Mouse (Mus musculus) lung, embryonic 15.5 days (tissue): ENCODE measurements around the gene Zbtb42. TPM values are rescaled to one million over a fixed set of nuclear protein-coding genes. Genes with fewer than 3 reads are reported as not detected.

ENCODE experiments used
- ATAC-seq: fragments of 200-750 bp; cut with Nextera tagmentation; 2 replicates; pipeline ENCODE4 v1.8.0; 2017; ENCODE audit warnings: moderate number of reproducible peaks, borderline replicate concordance; ENCODE audit not compliant: low FRiP score, low TSS enrichment; ENCODE audit errors: extremely low read depth
- H3K27ac ChIP-seq: fragments of 300-500 bp; sonication (generic); 2 replicates; pipeline ENCODE4 v1.5.1; 2015; ENCODE audit warnings: moderate library complexity, mild to moderate bottlenecking, inconsistent platforms
- H3K27me3 ChIP-seq: fragments of 300-500 bp; sonication (generic); 2 replicates; pipeline ENCODE4 v1.6.1; 2015; ENCODE audit warnings: inconsistent platforms
- H3K36me3 ChIP-seq: fragments of 300-500 bp; sonication (generic); 2 replicates; pipeline ENCODE4 v1.6.1; 2015; ENCODE audit warnings: inconsistent platforms
- H3K4me1 ChIP-seq: fragments of 300-500 bp; sonication (generic); 2 replicates; pipeline ENCODE4 v1.6.1; 2015; ENCODE audit warnings: inconsistent platforms
- H3K4me2 ChIP-seq: fragments of 300-500 bp; sonication (generic); 2 replicates; pipeline ENCODE4 v1.6.1; 2015; ENCODE audit warnings: inconsistent platforms, mild to moderate bottlenecking, moderate library complexity
- H3K4me3 ChIP-seq: fragments of 300-500 bp; sonication (generic); 2 replicates; pipeline ENCODE4 v1.5.1; 2015; ENCODE audit warnings: mild to moderate bottlenecking, inconsistent platforms
- H3K9ac ChIP-seq: fragments of 300-500 bp; sonication (generic); 2 replicates; pipeline ENCODE4 v1.6.1; 2015; ENCODE audit warnings: inconsistent platforms
- H3K9me3 ChIP-seq: fragments of 300-500 bp; sonication (generic); 2 replicates; pipeline ENCODE4 v1.6.1; 2016; ENCODE audit warnings: inconsistent platforms
- WGBS: fragments of 180-500 bp; shearing (Covaris S2); methylation state at CpG from one replicate; pipeline ENCODE4 v1.1.7; 2015; 5-methylcytosine and 5-hydroxymethylcytosine counted together
- polyA plus RNA-seq: library from polyadenylated mRNA; unstranded; fragments of >200 nt; fragmentation: Nextera tagmentation; extraction: Ambion mirVana; gene quantifications from 2 replicates; pipeline ENCODE4 v1.2.1, GENCODE M21; 2015

Zbtb42 gene
- polyA plus RNA-seq, 1 experiment from 2014 or later, result 11.4 TPM

DNA sequence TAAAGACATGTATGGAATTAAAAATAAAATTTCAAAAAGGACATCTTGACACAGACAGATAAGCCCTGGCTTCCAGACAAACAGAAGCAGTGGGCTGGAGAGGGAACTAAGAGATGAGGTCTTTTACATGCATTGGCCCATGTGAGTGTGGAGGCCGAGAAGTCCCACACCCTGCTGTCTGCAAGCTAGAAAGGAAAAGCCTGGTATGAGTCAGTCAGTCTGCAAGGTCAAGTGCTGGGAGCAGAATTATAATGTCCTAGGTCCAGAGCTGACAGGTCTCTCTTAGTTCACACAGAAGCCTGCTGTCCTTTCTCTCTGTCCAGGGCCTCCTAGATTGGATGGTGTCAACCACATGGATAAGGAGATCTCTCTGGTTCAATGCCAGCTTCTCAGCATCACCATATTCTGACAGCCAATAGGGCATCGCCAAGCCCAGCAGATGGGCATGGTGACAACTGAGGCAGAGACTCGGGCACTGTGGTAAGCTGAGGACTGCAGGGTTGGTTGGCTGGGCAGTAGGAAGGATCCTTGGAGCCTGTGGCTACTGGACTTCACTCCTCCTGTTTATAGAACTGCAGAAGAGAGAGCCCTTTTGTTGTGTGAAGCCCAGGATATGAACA is 18.3 kb downstream of the Zbtb42 start:
- no peaks in the 10 kb centered on the region for H3K36me3 ChIP-seq
- no peak overlapping the region for H3K9ac ChIP-seq
- H3K9me3 ChIP-seq, result no peaks in the 10 kb centered on the region
- no peak overlapping the region for H3K27ac ChIP-seq
- 72% methylated on average over 3 of the region's 3 CpGs for WGBS
- H3K4me1 ChIP-seq, result peaks cover 26% of the 10 kb centered on the region
- no peak for ATAC-seq
- no peak overlapping the region for H3K4me3 ChIP-seq
- H3K27me3 ChIP-seq, result 0 out of 2 replicates have a peak, but pooled peaks cover 9% of the 10 kb centered on the region
- no peak overlapping the region for H3K4me2 ChIP-seq

DNA sequence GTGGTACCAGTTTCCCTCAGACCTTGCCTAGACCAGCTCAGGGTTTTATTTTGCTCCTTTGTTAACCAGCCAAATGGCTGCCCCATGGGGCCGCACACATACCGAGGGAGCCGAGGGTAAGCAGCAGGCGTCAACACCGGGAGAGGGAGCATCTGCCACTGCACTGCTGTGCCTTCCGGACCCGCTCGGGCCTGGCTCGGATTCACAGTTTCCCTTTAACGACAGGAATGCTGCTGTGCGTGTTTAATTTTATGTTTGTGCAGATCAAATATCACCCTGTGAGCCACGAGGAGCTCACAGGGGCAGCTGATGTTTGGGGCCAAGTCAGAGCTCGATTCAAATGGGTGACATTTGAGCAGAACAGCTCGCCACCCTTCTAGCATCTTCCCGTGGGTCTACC is 21.9 kb downstream of the Zbtb42 start:
- H3K4me3 ChIP-seq, result no peak overlapping the region
- no peaks in the 10 kb centered on the region for H3K9me3 ChIP-seq
- no peaks in the 10 kb centered on the region for H3K36me3 ChIP-seq
- H3K4me2 ChIP-seq, result peak overlapping the region; percentile 39
- WGBS, result 3% methylated on average over 15 of the region's 15 CpGs
- peak; percentile 36; the same call in 1 of the 2 replicates for ATAC-seq
- no peak overlapping the region for H3K9ac ChIP-seq
- peaks cover 9% of the 10 kb centered on the region; the same call in 1 of the 2 replicates for H3K27me3 ChIP-seq
- H3K27ac ChIP-seq, result no peak overlapping the region
- peaks cover 13% of the 10 kb centered on the region; the same call in 1 of the 2 replicates for H3K4me1 ChIP-seq

DNA sequence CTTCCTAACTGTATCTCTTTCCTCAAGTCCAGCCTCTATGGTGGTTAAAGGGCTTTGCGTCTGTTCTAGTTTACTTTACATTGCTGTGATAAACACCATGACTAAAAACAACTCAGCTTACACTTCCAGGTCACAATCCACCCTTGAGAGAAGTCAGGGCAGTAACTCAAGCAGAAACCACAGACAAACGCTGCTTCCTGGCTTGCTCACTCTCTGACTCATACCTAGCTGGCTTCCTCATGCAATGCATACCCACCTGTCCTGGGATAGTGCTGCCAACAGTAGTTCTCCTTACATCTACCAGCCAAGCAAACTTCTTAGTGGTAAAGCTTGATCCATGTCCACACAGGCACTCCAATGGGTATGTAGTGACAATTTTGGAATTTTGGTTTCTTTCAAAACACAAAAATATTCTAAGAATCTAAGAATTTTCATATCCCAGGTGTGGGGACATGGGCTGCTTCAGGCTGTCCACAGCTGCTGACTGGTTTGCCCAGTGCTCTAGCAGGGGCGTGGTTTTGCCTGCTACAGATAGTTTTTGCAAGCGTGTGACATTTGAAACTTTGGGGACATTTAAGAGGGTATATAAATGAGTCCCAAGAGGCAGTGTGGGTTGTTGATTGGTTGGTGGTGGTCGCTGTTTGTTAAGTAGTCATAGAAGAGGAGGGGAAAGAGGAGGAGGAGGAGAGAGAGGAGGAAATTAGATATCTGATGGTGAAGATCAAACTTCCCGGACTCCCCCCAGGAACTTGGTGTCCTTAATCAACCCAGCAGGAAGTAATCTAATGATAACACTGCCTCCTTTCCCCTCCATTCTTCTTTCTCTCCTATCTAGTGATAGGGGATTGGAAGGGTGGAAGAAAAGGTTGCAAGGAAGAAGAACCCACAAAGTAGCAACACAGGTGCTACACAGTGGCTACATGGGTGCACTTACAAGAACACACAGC is 24.0 kb downstream of the Zbtb42 start:
- H3K4me1 ChIP-seq, result peaks cover 23% of the 10 kb centered on the region
- no peak overlapping the region for H3K9ac ChIP-seq
- WGBS, result 32% methylated on average over 6 of the region's 6 CpGs
- peaks cover 15% of the 10 kb centered on the region for H3K27me3 ChIP-seq
- no peak overlapping the region for H3K4me3 ChIP-seq
- H3K27ac ChIP-seq, result no peak overlapping the region
- no peaks in the 10 kb centered on the region for H3K36me3 ChIP-seq
- ATAC-seq, result no peak
- H3K9me3 ChIP-seq, result no peaks in the 10 kb centered on the region
- no peak overlapping the region for H3K4me2 ChIP-seq

DNA sequence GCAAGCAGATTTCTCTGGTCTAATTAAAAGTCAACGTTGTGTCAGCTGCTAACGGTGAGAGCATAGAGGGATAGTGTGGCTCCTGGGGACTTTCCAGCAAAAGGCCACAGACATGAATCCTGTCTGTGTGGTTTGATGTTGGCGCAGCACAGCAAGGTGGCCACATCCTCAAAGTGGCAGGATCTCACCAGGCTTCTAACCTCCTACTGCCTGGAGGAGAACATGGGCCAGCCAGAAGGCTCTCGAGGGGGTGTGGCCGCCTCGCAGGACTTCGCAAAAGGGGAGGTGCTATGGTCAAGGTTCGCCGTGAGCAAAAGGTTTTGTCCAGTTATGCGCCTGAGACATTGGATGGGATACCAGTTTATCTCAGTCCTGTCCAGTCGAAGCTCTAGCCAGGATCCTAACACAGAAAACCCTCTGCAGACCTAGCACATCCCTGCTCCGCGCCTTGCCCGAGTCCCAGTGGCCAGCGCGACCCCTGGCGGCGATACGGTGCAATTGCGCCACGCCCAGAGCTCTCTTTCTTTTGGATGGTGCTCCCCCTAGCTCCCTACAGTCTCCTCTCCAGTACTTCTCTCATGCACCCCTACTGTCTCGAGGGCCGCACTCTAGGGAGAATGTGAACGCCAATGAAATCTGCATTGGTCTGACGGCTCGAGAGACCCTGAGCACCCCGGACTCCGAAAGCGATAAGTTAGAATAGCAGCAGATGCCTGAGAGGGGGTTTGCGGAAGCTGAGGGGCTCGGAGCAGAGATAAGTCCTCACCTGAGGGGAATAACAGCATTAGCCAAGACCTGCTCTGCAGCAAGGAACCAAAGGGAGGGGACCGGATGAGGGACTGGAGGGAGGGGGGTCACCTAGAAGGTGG is 28.3 kb downstream of the Zbtb42 start:
- Histone ChIP-seq H3K4me2 (peak overlapping the region; percentile 54), H3K4me3 (peak overlapping the region; percentile 26), H3K9ac (peak overlapping the region; percentile 29; the same call in 1 of the 2 replicates), H3K36me3 (no peaks in the 10 kb centered on the region), H3K4me1 (peaks cover 10% of the 10 kb centered on the region; the same call in 1 of the 2 replicates), H3K9me3 (no peaks in the 10 kb centered on the region), H3K27ac (no peak overlapping the region), H3K27me3 (peaks cover 16% of the 10 kb centered on the region)
- peak; percentile 80; the same call in 1 of the 2 replicates for ATAC-seq
- 9% methylated on average over 32 of the region's 32 CpGs for WGBS

DNA sequence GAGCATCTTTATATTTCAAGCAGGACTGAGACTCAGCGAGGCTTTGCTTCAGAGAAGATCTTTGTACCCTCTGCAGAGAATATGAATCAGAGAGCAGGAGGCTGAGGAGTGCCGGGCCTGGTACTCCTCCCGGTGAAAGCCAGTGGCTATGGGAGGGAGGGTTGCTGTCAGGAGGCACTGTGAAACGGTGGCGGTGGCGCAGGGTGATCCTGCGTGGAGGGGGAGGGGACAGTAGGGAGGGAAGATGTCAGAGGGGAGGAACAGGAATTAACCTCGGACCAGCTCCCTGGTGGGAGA is 28.9 kb downstream of the Zbtb42 start:
- H3K36me3 ChIP-seq, result no peaks in the 10 kb centered on the region
- peaks cover 10% of the 10 kb centered on the region; the same call in 1 of the 2 replicates for H3K4me1 ChIP-seq
- peaks cover 16% of the 10 kb centered on the region for H3K27me3 ChIP-seq
- 21% methylated on average over 8 of the region's 8 CpGs for WGBS
- H3K9ac ChIP-seq, result no peak overlapping the region
- H3K27ac ChIP-seq, result no peak overlapping the region
- no peak overlapping the region for H3K4me3 ChIP-seq
- H3K9me3 ChIP-seq, result no peaks in the 10 kb centered on the region
- 0 out of 2 replicates have a peak, but pooled peaks have one; percentile 9 for ATAC-seq
- H3K4me2 ChIP-seq, result no peak overlapping the region

DNA sequence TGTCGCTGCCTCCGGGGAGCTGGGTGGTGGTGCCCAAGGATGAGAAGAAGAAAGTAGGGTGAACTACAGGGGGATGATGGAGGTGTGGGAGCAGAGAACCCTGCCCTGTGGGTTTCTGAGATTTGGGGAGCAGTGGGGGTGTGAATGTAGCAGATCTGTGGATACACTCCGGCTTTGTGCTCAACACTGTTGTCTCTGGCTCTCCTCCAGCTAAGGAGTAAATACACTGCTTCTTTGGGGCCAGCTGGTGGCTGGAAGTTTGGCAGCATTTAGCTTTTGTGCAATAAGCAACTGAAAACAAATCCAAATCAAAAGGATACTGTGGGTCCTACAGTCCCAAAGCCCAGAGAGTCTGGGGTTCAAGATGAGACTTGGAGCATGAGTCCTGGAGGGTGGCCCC is 35.4 kb downstream of the Zbtb42 start:
- ATAC-seq, result peak; percentile 25; the same call in 1 of the 2 replicates
- H3K9me3 ChIP-seq, result no peaks in the 10 kb centered on the region
- no peak overlapping the region for H3K4me2 ChIP-seq
- H3K4me3 ChIP-seq, result no peak overlapping the region
- H3K4me1 ChIP-seq, result peaks cover 9% of the 10 kb centered on the region
- no peak overlapping the region for H3K9ac ChIP-seq
- H3K27me3 ChIP-seq, result no peaks in the 10 kb centered on the region; the same call in 1 of the 2 replicates
- no peaks in the 10 kb centered on the region for H3K36me3 ChIP-seq
- WGBS, result 52% methylated on average over 3 of the region's 3 CpGs
- peak overlapping the region; percentile 57; the same call in 1 of the 2 replicates for H3K27ac ChIP-seq

DNA sequence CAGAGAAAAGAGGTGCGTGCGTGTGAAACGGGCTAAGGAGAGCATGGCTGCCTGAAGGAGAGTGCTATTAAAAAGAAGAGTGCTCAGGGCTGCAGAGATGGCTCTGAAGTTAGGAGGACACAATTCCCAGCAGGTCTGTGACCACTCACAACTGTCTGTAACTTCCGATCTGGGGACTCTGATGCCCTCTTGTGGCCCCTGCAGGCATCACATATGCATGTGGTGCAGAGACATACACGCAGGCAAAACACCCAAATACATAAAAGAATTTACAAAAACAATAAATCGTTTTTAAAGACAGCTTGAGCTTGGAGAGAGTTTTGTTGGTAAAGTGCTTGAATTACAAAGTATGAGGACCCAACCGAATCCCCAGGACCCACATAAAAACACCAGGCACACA is 38.5 kb downstream of the Zbtb42 start:
- H3K9ac ChIP-seq, result no peak overlapping the region
- H3K36me3 ChIP-seq, result no peaks in the 10 kb centered on the region
- H3K9me3 ChIP-seq, result no peaks in the 10 kb centered on the region
- H3K27ac ChIP-seq, result no peak overlapping the region
- no peak overlapping the region for H3K4me3 ChIP-seq
- no peak for ATAC-seq
- H3K27me3 ChIP-seq, result peaks cover 11% of the 10 kb centered on the region; the same call in 1 of the 2 replicates
- 30% methylated on average over 7 of the region's 7 CpGs for WGBS
- H3K4me2 ChIP-seq, result no peak overlapping the region
- peaks cover 26% of the 10 kb centered on the region for H3K4me1 ChIP-seq

DNA sequence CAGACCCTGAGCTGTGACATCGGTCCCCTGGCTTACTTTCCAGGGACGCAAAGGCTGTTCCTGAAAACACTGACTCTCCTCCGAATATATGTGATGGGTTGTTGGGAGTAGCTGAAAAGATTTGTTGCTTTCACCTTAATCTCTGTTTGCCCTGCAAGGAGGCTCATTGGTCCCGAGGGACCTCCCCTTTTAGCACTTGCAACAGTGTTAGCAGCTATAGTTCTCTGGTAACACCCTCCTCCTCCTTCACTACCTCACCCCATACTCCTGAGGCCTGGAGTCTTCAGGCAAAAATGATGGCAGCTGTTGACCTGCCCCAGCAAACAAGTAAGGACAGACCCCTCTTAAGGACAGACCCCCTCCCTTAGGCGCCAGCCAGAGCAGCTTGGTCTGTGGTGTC is 40.4 kb downstream of the Zbtb42 start:
- Histone ChIP-seq H3K4me3 (no peak overlapping the region), H3K9me3 (no peaks in the 10 kb centered on the region), H3K9ac (no peak overlapping the region), H3K36me3 (no peaks in the 10 kb centered on the region), H3K27me3 (peaks cover 19% of the 10 kb centered on the region), H3K4me2 (no peak overlapping the region), H3K27ac (0 out of 2 replicates have a peak overlapping the region, but pooled peaks have one; percentile 31), H3K4me1 (peaks cover 37% of the 10 kb centered on the region)
- 49% methylated on average over 5 of the region's 5 CpGs for WGBS
- ATAC-seq, result no peak

DNA sequence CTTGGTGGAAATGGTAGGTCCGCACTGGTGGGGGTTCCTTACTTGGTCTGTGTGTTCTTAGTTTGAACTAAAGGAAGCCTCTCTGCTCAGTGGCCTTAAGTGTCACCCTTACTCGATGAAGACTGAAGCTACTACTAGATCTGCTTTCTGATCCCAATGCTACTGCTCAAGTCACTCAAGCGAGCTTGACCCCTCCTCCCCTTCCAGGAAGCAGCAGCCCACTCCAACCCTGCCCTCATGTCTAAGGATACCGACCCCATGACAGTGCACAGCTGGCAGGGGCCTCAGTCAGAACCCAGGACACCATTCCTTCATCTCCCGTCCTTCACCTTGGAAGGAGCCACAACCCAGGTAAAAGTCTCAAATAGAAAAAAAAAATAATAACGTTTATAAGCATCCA is 41.6 kb downstream of the Zbtb42 start, which contains the start of gene Cep170b:
TSS of gene Cep170b (plus strand) at position 240 of the 400 bp plus-strand sequence.
- Histone ChIP-seq H3K9ac (peak within 1 kb of the TSS; percentile 69), H3K4me1 (peaks cover 32% of the 10 kb centered on the region), H3K9me3 (no peaks in the 10 kb centered on the region), H3K4me2 (peak within 1 kb of the TSS; percentile 98), H3K36me3 (peaks cover 4% of the 10 kb centered on the region; the same call in 1 of the 2 replicates), H3K27me3 (peaks cover 19% of the 10 kb centered on the region), H3K27ac (peak within 1 kb of the TSS; percentile 97), H3K4me3 (peak within 1 kb of the TSS; percentile 83)
- ATAC-seq, result no peak
- 50% methylated on average over 6 of the region's 6 CpGs for WGBS

DNA sequence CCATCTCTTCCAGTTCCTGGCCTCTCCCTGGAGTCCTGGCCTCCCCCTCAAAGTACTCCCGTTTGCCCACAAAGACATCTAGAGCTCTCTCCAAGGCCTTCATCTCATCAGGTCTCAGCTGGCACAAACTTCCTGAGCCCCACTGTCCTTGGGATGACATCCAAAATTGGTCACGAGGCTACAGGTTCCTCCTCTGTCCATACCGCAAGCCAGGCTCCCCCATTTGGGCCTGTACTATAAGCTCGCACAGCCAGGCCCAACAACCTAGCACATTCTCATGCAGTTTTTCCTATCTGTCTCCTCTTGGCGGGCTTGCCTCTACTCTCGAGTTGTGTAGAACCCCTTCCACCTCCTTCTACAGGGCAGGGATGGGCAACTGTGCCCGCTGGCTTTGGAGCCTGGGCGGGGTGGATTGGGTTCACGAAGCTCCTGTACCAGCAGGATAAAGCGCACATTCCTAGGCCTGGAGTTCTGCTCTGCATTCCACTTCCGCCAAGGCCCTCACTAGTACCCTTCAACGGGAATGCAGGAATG is 42.3 kb downstream of the Zbtb42 start:
- peak overlapping the region; percentile 98 for H3K4me2 ChIP-seq
- WGBS, result 44% methylated on average over 12 of the region's 12 CpGs
- peaks cover 19% of the 10 kb centered on the region for H3K27me3 ChIP-seq
- peak overlapping the region; percentile 83 for H3K4me3 ChIP-seq
- H3K4me1 ChIP-seq, result peaks cover 32% of the 10 kb centered on the region
- H3K27ac ChIP-seq, result peak overlapping the region; percentile 97
- H3K9ac ChIP-seq, result peak overlapping the region; percentile 69
- H3K36me3 ChIP-seq, result peaks cover 4% of the 10 kb centered on the region; the same call in 1 of the 2 replicates
- no peak for ATAC-seq
- no peaks in the 10 kb centered on the region for H3K9me3 ChIP-seq
